Mouse (Mus musculus) layer of hippocampus, postnatal 10 days (tissue): ENCODE measurements around the gene Cwc22. TPM values are rescaled to one million over a fixed set of nuclear protein-coding genes. Genes with fewer than 3 reads are reported as not detected.
A peak's percentile ranks its signal among the peaks of the same experiment; 100 is the strongest.
"Not testable (repeated sequence)": the region's sequence is repeated elsewhere in the genome, so short reads cannot be mapped to it uniquely, and the experiment has no call there.

Experiments
- DNase-seq, 2 experiments: peaks; one replicate each; pipeline ENCODE4 v3.0.0; 2021; ENCODE audit warnings: low spot score in 2 of 2
- total RNA-seq, 2 experiments: library from RNA; stranded (reverse); gene quantifications; 2 replicates each; pipeline ENCODE4 v1.2.3; 2021

Cwc22 gene
- total RNA-seq, 2 experiments from 2014 or later = 24.9 to 25.2 TPM

DNA sequence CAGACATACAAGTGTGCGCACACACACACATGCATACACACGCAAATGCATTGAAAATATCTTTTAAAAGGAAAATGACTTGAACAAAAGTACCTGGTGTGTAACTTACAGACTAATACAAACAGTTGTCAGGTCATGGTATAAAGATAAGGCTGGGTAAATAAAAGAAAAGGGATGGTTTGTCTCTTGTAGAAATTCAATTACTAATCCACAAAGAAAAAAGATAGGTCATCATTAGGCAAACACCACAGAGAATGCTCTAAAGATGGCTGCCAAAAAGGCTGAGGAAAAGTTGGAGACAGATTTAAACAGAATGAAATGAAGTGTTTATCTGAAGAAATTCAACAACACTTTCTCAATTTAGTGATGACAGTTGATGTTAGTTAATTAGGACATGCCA is 47.7 kb downstream of the Cwc22 start:
- DNase-seq = no peak

- no peak for DNase-seq
Observed at GRCm38 (mm10) chr2:77897988-77898387, 48.2 kb downstream of the Cwc22 start.

GRCm38 (mm10) chr2:77897558-77897899 is 48.6 kb downstream of the Cwc22 start:
- DNase-seq = no peak

DNA sequence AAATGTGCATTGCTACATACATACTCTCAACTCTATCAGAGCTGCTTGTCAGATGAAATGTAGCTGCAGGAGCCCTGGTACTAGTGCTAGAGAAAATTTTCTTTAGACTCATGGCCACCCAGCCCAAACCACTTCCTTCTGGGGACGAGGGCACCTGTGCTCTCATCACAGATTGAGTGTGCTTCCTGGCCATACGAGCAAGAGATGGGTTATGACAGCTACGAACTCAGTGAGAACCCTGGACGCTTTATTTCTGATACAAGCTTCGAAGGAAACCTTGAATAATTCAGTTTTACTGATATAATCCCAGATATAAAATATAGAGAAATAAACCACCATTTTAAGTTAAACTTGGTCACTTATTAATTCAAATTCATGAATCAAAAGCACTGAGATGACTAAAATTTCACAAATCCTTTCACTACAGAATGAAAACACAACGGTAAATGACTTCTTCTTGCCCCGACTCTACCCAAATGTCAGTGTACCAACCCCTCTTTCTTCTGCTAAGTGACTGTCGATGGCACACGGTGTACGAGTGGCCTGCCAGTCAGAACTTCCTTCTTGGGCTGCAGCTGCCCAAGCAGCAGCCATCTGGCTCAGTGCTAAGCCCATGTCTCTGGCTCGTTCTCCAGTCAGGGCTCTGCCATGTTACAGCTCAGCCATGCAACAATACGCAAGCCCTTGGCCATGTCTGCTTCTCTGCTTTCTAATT is 49.2 kb downstream of the Cwc22 start:
- DNase-seq = peak; percentile 56 to 59

DNA sequence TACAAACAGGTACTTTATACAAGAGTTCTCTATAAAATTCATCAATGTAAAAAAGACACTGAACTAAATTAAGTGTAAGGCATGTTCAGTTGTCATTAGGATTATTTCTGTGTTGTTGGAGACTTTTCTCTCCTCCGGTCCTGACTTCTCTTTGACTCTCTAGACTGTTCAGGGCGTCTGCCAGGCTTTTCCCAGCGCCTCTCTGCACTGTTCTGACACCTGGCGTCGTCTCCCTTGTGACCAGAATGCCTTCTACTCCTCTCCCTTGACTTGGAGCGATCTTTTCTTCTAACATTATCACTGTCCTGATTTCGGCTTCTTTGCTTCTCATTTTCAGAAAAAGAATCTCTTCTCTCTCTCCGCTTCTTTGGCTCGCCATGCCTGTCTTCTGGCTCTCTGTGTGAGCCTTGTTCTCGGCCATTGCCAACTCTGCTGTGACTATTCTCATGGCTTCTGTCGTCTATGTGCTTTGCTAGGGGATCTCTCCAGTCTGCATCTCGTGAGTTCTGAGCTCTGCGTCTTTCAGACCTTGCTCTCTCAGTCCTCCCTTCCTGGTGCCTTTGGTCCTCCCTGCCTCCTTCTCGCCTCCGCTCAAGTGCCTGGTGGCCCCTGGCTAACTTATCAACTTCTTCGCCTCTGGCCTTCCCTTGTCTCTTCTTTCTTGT is 50.1 kb downstream of the Cwc22 start:
- DNase-seq = not testable (repeated sequence)

- no peak for DNase-seq
Observed at GRCm38 (mm10) chr2:77894896-77895295, 51.3 kb downstream of the Cwc22 start.

DNA sequence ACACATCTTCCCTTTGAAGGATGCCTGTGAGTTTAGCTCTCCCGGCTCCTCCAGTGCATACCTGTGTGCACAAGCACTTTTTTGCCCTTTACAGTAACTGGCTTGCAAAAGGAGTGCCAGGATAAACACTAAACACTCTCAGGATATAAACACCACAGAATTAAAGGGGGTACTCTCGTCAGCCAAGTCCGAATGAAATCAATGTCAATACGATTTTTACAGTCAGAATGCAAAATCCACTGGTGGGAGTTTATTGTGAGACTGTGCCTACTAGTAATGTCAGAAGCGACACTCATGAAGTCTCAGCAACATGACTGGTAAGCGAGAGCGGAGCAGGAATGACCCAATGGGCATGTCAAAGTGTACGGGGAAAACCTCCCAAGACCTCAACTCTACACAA is 52.7 kb downstream of the Cwc22 start:
- no peak for DNase-seq

DNA sequence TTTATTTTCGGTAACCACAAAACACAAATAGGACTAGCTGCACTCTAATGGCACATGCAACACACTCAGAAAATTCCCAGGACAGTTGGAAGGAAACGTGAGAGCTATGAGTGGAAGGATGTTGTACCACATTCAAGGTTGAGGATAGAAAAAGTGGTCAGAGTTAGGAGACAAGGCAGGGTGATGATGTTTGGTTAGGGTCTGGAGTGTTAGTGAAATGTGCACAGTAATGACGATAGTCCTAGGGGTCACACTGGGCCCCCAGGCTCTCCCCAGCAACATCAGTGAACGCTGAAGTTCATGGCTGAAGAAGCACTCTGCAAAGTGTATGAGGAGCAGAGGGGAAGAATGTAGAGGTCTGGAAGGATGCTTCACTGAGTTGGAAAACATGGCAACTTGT is 53.6 kb downstream of the Cwc22 start:
- no peak for DNase-seq

GRCm38 (mm10) chr2:77890836-77891438 is 55.2 kb downstream of the Cwc22 start:
- DNase-seq = no peak

- DNase-seq = no peak
Observed at GRCm38 (mm10) chr2:77889949-77890348, 56.2 kb downstream of the Cwc22 start.

GRCm38 (mm10) chr2:77889401-77889800 is 56.8 kb downstream of the Cwc22 start:
- no peak for DNase-seq

DNA sequence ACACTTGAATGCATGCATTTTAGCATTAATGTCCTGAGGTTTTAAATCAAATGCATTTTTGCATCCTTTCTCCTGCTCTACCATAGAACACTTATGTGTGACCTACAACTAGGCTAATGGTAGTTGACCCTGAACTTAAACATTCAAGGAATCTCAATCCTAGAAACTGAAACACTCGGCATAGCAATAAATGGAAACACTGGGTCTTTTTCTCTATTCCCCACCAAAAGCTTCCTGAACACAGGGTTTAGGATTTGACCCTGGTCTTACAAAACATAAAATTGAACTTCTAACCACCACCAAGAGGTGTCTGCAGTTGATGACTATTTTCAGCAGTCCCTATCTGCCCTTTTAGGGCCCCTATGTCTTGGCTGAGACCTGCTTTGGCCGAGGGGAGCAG is 57.3 kb downstream of the Cwc22 start:
- DNase-seq = no peak

DNA sequence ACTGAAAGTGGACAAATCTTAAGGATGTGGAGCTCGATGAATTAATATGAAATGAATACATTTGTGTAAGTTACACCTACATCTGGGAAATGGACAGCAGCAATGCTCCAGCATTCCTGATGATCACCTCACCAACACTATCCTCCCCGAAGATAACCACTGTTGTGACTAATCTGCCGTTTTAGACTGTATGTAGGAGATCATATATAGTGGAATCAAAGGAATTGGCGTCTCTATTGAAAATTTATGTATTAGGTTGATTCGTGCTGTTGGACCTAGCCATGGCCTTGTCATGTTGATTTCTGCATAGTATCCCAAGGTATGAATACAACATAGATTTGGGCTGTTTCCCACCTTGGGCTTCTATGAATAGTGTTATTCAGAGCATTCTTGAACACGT is 58.1 kb downstream of the Cwc22 start:
- DNase-seq = no peak

DNA sequence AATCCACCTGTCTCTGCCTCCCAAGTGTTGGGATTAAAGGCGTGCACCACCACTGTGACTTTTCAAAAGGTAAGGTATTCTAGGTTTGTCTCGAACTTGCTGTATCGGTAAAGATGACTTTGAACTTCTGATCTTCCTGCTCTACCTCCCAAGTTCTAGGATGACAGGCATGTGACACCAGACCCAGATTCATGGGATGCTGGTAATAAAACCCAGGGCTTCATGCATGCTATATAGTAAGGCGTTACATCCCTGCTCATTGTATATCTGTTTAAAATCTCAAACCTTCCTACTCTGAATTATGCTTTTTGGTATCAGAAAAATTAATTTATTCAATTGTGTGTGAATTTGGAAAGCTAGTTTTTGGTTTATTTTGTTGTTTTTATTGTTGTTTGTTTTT is 59.0 kb downstream of the Cwc22 start:
- DNase-seq = no peak

DNA sequence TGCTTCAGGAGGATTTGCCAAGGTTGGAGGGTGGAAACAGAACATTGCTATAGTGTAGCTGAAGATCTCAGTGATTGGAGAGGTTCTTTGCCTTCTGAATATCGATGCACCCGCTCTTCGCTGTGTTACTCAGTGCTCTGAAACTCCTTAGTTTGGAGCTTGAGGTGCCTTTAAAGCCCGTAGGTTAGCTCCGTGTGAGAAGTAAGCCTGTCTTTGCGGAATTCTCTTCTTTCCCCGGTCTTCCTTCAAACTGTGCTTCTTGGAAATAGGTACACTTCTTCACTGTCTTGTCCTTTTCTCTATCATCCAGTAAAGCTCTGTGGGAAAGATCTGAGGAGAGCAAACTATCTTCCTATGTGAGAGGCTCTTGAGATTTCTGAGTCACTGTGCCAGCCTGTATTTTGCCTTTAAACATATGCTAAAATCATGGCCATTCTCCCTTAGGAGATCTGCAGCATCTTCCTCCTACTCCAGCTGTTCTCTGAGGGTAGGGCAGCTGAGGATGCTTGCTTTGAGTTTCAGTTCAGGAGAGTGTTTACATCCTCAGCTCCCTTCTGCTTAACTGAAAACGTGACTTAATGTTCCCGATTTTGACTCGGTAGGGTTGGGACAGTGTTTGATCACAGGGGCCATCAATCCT is 60.6 kb downstream of the Cwc22 start:
- DNase-seq = no peak

GRCm38 (mm10) chr2:77885036-77885435 is 61.1 kb downstream of the Cwc22 start:
- DNase-seq = no peak

GRCm38 (mm10) chr2:77884491-77884890 is 61.7 kb downstream of the Cwc22 start:
- no peak for DNase-seq

DNA sequence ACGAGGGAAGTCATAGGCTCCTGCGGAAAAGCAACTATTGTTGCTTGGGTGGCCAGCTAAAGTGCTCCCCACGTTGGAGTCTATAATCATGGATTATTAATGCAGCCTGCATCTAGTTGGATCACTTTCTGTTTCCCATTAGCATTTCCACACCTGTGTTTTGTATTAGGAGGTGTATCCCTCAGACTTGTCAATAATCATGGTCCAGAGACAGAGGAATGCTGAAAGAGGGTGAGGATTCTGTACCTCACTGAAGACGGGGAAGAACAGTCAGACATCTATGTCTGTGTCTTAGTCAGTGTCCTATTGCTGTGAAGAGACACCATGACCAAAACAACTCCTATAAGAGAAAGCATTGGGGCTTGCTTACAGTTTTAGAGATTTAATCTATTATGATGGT is 63.2 kb downstream of the Cwc22 start:
- no peak for DNase-seq

DNA sequence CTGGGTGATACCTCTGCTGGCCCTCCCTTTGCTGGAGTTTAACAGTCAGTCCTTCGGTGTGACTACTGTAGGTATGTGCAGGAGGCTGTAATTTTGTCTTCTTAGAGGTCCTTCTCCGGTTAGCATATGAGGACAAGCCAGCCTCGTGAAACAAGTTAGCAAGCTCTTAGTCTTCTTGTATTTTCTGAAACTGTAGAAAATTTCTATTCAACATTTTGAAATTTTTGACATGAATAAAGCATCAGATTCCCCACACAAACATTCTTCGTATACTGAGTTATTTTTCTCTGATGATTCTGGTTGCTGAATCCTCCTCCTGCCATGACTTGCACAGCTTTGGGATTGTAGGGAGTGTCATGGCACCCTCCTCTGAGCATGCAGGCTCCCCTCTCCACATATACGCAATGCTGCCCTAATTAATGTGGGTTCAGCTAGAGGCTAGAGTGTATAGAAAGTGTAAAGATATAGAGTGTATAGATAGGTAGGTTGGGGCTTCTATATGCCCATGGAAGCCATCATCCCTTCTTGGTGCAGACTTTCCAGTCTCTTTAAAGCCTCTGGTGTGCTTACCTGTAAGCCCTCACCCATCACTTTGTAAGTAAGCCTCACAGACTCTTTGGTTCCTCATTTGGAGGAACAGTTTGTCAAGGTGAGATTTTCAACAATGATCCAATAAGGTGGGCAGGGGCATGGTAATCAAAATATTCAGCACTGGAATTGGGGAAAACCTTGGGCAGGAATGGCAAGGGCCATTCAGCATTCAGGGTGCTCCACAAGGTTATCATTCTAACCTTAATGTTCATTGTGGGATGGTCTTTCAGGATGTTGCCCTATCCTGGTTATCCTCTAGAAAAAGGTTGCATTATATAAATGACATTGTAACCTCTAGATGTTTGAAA is 64.6 kb downstream of the Cwc22 start:
- no peak for DNase-seq

- no peak for DNase-seq
Observed at GRCm38 (mm10) chr2:77880351-77880750, 65.8 kb downstream of the Cwc22 start.

GRCm38 (mm10) chr2:77879736-77880135 is 66.4 kb downstream of the Cwc22 start:
- no peak for DNase-seq
